Mouse (Mus musculus) embryo, embryonic 9.5 days (tissue): ENCODE results near the gene Pofut1.
"Not testable (repeated sequence)": the region's sequence is repeated elsewhere in the genome, so short reads cannot be mapped to it uniquely, and the experiment has no call there.

Experiments used
- DNase-seq: peaks from one replicate; pipeline ENCODE4 v3.0.0-alpha.2; 2017; ENCODE audit errors: extremely low spot score

Gene Pofut1

GRCm38 (mm10) chr2:153239021-153239859 lies 2.1 kb upstream of the Pofut1 start:
- DNase-seq = no peak

DNA sequence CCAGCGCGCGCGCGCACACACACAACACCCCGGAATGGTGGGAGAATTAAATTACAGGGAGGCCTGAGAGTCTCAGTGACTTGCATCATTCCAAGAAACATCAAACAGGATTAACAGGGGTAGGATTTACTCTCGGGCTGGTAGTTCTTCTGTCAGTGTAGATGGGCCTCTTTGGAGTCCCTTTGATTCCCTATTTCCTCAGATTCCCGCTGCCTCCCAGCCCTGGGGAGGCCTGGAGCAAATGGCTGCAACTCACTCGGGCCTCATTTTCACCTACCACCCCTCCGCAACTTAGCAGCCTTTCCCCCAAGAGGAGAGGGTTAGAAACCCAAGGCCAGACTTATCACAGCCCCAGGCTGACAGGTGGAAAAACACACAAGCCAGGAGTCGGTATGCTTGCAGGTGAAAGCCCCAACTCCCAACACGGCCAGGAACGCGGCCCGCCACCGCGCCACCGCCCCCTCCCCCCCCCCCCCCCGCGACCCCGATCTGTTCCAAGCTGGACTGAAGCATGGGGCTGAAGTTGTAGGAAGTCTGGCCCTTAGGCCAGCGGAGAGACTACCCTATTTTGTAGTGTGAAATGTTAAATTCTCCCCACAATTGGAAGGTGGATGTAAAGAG lies 1.4 kb upstream of the Pofut1 start:
- peak; percentile 47 for DNase-seq

- DNase-seq = no peak
These were observed 565 bp upstream of the Pofut1 start for GRCm38 (mm10) chr2:153240701-153241235.

- no peak for DNase-seq
These were observed 823 bp downstream of the Pofut1 start for GRCm38 (mm10) chr2:153242156-153242555.

- no peak for DNase-seq
These were observed 8.4 kb downstream of the Pofut1 start for GRCm38 (mm10) chr2:153249751-153250150.

DNA sequence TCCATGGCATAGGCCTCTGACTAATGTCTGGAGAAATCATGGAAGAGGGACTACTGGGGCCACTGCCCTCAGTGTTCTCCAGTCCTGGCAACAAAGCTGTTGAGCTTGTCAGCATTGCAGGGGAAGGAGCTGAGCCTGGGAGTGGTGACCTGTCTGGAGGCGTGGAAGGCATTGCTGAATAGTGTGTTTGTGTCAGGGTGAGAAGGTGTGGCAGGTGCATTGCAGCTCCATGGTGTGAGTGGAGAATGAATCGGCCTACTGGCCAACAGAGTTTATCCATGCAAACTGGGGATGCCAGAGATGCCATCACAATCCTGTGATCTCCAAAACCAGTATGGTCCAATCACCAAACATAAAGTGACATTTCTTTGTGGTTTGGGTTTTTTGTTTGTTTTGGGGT lies 15.3 kb downstream of the Pofut1 start:
- DNase-seq = no peak

DNA sequence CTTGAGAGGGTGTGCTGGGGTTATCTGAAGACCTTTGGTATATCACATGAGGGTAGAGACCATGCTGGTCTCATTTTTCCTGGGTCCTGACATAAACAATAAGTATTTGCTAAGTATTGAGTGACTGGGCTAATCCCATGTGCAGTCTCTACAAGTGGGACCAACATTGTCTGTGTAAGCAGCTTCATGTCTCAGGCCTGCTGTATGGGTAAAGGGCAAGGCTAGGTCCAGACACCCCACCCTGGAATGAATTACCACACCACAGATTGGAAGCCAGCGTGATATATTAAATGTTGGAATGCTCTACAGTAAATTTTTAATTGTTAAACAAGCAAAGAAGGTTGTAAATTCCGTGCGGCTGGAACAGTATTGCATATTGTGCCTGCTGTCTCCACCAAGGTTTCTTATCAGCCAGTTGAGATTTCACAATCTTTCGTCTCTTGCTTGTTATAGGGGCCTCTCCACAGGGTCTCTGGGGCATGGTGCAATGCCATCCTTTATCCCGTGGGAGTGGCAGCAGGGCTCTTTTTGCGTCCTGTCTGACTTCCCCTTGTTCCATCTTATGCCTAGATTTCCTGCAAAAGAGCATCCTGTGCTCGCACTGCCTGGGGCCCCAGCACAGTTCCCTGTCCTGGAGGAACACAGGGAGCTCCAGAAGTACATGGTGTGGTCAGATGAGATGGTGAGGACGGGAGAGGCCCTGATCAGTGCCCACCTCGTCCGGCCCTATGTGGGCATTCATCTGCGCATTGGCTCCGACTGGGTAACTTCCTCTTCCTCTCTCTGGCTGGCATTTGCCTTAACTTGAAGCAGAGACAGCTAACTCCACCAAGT lies 17.9 kb downstream of the Pofut1 start:
- DNase-seq = no peak

DNA sequence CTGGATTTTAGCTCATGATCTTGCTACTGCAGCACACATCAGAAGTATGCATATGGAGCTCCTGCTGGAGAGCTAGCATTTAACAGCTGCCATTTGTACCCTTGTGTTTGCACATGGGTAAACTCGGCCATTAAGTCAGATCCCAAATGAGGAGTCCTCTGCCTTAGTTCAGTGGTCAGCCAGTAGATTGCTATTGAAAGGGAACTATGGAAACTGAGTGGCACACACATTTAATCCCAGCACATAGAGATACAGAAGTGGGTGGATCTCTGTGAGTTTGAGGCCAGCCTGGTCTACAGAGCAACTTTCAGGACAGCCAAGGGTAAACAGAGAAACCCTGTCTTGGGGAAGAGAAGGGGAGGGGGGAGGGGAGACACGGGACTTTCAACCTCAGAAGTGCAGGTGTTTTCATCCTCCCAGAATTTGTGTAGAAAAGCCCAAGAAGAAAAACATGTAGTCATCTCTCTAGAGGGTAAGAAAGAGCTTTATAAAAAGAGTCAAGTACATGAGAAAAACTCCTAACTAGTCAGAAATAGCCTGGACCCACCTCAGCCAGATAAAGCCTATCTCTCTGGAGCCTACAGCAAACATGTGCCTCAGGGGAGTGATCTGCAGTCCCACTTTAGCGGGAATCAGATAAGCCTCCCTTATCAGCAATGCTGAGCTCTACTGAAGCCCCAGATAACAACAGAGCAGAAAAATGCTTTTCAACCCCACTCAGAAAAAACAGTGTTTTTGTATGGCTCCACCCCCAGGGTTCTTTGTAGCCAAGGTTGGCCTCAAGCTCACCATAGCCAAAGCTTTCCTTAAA lies 18.7 kb downstream of the Pofut1 start:
- DNase-seq = no peak

- DNase-seq = no peak
These were observed 21.7 kb downstream of the Pofut1 start for GRCm38 (mm10) chr2:153263053-153263452.

DNA sequence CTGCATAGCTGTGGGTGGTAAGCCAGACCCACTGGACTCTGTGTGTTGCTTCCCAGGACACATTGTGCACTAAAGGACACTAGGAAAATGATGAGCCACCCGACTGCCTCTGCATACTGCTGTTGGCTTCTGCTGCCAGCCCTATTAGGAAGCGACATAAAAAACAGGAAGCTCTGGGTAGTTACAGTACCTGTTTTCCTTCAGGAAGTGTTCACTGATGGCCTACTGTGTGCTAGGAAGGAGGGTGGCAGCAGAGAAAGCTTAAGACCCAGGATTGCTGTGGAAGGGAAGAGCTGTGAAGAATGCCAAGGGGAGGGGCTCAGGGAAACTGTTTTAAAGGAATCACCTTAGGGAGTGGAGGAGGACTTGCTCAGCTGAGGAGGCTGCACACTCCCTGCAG lies 26.0 kb downstream of the Pofut1 start:
- DNase-seq = no peak

DNA sequence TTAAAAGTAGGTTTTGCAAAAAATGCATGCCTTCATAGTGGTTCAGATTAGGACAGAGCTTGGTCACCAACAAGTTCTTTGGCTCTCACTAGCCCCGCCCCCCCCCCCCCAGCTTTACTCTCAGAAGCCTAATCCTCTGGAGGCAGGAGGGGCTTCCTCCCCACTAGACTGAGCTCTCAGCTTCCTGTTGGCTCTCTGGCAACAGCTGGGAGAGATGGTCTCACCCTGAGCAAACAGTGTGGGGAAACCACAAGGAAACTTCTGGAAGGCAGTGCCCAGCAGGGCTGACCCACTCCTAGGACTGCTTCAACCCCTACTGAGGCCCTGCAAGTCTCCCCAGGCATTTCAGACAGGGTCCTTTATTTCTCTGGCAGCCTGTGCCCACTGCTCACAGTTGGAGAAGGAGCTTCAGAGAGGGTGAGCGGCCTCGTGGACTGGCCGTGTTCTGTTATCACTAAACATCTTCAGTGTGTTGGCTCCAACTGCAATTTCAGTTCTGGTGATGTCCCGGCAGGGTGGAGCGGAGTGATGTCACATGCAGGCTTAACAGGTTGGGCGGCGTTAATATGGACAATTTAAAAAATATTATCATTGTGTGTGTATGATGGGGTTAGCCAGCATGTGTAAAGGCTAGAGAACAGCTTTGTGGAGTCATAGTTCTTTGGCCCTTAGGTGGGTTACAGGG lies 29.0 kb downstream of the Pofut1 start:
- not testable (repeated sequence) for DNase-seq

GRCm38 (mm10) chr2:153274200-153274918 lies 33.0 kb downstream of the Pofut1 start:
- not testable (repeated sequence) for DNase-seq

- no peak for DNase-seq
These were observed 33.5 kb downstream of the Pofut1 start for GRCm38 (mm10) chr2:153274919-153275247.

GRCm38 (mm10) chr2:153275577-153275976 lies 34.2 kb downstream of the Pofut1 start:
- not testable (repeated sequence) for DNase-seq

- DNase-seq = no peak
These were observed 35.1 kb downstream of the Pofut1 start for GRCm38 (mm10) chr2:153276440-153276839.

GRCm38 (mm10) chr2:153276846-153277245 lies 35.5 kb downstream of the Pofut1 start:
- DNase-seq = not testable (repeated sequence)

GRCm38 (mm10) chr2:153278357-153278756 lies 37.0 kb downstream of the Pofut1 start:
- DNase-seq = no peak

DNA sequence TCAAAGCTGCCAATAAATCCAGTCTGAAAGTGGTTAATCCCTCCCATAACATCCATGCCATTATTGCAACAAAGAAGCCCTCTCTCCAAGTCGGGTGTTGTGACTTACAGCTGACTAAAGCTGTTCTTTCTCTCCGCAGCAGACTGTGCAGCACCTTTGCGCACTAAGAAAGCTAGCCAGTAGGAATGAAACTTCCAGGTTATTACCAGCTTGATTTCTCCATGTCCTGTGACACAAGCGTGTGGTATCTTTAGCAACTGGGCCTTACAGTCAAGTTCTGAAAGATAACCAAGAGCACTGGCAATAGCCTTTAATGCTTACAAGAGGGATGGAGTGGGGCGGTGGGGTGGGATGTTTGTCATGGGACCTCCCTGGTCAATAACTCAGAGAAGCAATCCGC lies 42.6 kb downstream of the Pofut1 start:
- DNase-seq = no peak

- no peak for DNase-seq
These were observed 45.2 kb downstream of the Pofut1 start for GRCm38 (mm10) chr2:153286524-153286923.

DNA sequence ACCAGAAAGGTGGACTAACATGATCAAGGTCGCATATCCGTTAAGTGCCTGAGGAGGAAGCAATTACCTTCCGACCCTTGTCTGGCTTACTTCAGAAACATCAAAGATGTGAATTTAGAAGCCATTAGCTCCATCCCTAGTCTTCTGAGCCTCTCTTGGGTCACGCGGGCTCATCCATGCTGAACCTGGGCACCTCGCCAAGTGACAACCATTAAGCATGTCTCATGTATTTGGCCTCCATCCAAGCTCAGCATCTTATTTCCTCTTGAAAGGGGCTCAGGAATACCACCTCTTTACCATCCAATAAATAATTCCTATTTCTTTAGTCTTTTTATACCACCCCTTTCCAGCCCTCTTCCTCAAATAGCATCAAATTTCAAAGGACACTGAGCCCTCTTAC lies 46.5 kb downstream of the Pofut1 start:
- no peak for DNase-seq
